Comparison of ENCODE assay signal across 18 mouse cellular contexts in genomic region chr8:115359701-115360100, GRCm38 (mm10).
DNase-seq lines count a peak whose midpoint lies in the region; ATAC-seq and TF ChIP-seq lines count a peak whose summit lies in the region.
"Had no signal": no experiment of that assay in that cellular context is flagged by ENCODE, and none has a peak within 500 bp of the region (broad histone marks: within the 10 kb centered on the region; RNA-seq: fewer than 3 reads in every experiment).

No protein-coding gene starts in this region.

- peaks cover 42% of the 10 kb centered on the region for H3K4me1 ChIP-seq in limb, embryonic 10.5 days
- no peaks in the 10 kb centered on the region for H3K4me1 ChIP-seq in midbrain, postnatal 0 days (ENCODE audit: insufficient read depth, low read length)

- 0 out of 2 replicates have a peak, but pooled peaks cover 12% of the 10 kb centered on the region for H3K27me3 ChIP-seq in limb, embryonic 10.5 days (ENCODE audit: low read depth, poor library complexity, severe bottlenecking)
- H3K27me3 ChIP-seq in midbrain, postnatal 0 days (ENCODE audit: insufficient read depth, low read length): no peaks in the 10 kb centered on the region

- ATAC-seq in midbrain, postnatal 0 days (ENCODE audit: low FRiP score): no peak
- ATAC-seq: forebrain, embryonic 14.5 days; inflammation-experienced regulatory T-cells, adult 6 months; liver, postnatal 0 days had no signal

- H3K27ac ChIP-seq in limb, embryonic 10.5 days: no peak overlapping the region
- H3K27ac ChIP-seq in midbrain, postnatal 0 days (ENCODE audit: low read depth, low read length): no peak overlapping the region
- H3K27ac ChIP-seq: limb, embryonic 15.5 days; midbrain, embryonic 10.5 days had no signal

- DNase-seq in brain, adult 2 months (ENCODE audit: low read depth, low spot score): peak; percentile 74
- DNase-seq in cerebellum, adult 8-10 months: peak; percentile 24
- DNase-seq in embryo, embryonic 11 days: peak; percentile 54
- peak; percentile 44 for DNase-seq in limb, embryonic 10.5 days (ENCODE audit: low spot score)
- no peak for DNase-seq in urinary bladder, postnatal 4 days (ENCODE audit: low spot score in 2 of 2)
- no peak for DNase-seq in lung, postnatal 10 days
- no peak for DNase-seq in midbrain, postnatal 0 days (ENCODE audit: low spot score)
- DNase-seq: kidney, adult 9 months; kidney, postnatal 36 days; layer of hippocampus, adult 9-11 months; liver, postnatal 0 days; retina, postnatal 1 day; thymus, postnatal 4 days had no signal

- no peak overlapping the region for H3K4me3 ChIP-seq in limb, embryonic 10.5 days
- H3K4me3 ChIP-seq in midbrain, postnatal 0 days (ENCODE audit: low read depth, low read length): no peak overlapping the region
- H3K4me3 ChIP-seq: erythroblast, embryonic 14.5 days; limb, embryonic 15.5 days; midbrain, embryonic 10.5 days had no signal

- no peak for TF ChIP-seq CTCF in midbrain, postnatal 0 days (IDR thresholded peaks at IDR 0.05)

- no peaks in the 10 kb centered on the region for H3K9me3 ChIP-seq in limb, embryonic 10.5 days (replicated peaks)
- no peaks in the 10 kb centered on the region for H3K9me3 ChIP-seq in midbrain, postnatal 0 days (ENCODE audit: low read length)
- H3K9me3 ChIP-seq: limb, embryonic 15.5 days; midbrain, embryonic 10.5 days had no signal

- no peak overlapping the region for H3K4me2 ChIP-seq in midbrain, postnatal 0 days (ENCODE audit: low read depth, low read length, poor library complexity, severe bottlenecking)
- H3K4me2 ChIP-seq: limb, embryonic 15.5 days had no signal

- WGBS in limb, embryonic 10.5 days: 15% methylated on average over 12 of the region's 12 CpGs
- WGBS in midbrain, postnatal 0 days: 51% methylated on average over 12 of the region's 12 CpGs

- no peaks in the 10 kb centered on the region for H3K36me3 ChIP-seq in limb, embryonic 10.5 days
- H3K36me3 ChIP-seq in midbrain, postnatal 0 days (ENCODE audit: insufficient read depth, low read length): no peaks in the 10 kb centered on the region
- H3K36me3 ChIP-seq: limb, embryonic 15.5 days; midbrain, embryonic 10.5 days had no signal

- H3K9ac ChIP-seq in midbrain, postnatal 0 days (replicated peaks; ENCODE audit: low read length, poor library complexity, severe bottlenecking): no peak overlapping the region
- H3K9ac ChIP-seq: limb, embryonic 15.5 days; liver, postnatal 0 days had no signal

Comparison
In these comparisons a context has a peak if more than half of its experiments do, and no peak if none do; other contexts are left out.
1. DNase-seq: peak in brain, adult 2 months (single experiment), cerebellum, adult 8-10 months (single experiment), embryo, embryonic 11 days (single experiment) and limb, embryonic 10.5 days (single experiment); none in urinary bladder, postnatal 4 days (0 of 2), lung, postnatal 10 days (single experiment) and midbrain, postnatal 0 days (single experiment).